17 mouse cellular contexts compared by ENCODE assay signal in genomic region chr12:117450871-117451270, GRCm38 (mm10).
"Had no signal": no experiment of that assay in that cellular context is flagged by ENCODE, and none has a peak within 500 bp of the region (broad histone marks: within the 10 kb centered on the region; RNA-seq: fewer than 3 reads in every experiment).

No protein-coding gene starts in this region.

- H3K4me3 ChIP-seq: kidney, embryonic 15.5 days; limb, embryonic 12.5 days; limb, embryonic 15.5 days; megakaryocyte, embryonic 14.5 days; midbrain, embryonic 12.5 days; midbrain, embryonic 15.5 days; neural tube, embryonic 12.5 days; neural tube, embryonic 15.5 days had no signal

- H3K27me3 ChIP-seq: kidney, embryonic 15.5 days; limb, embryonic 12.5 days; limb, embryonic 15.5 days; megakaryocyte, embryonic 14.5 days; midbrain, embryonic 12.5 days; midbrain, embryonic 15.5 days; neural tube, embryonic 12.5 days; neural tube, embryonic 15.5 days had no signal

- H3K4me2 ChIP-seq: kidney, embryonic 15.5 days; limb, embryonic 12.5 days; limb, embryonic 15.5 days; liver, embryonic 11.5 days; lung, embryonic 14.5 days; midbrain, embryonic 12.5 days; midbrain, embryonic 15.5 days; neural tube, embryonic 12.5 days; neural tube, embryonic 15.5 days had no signal

- H3K27ac ChIP-seq: kidney, embryonic 15.5 days; limb, embryonic 12.5 days; limb, embryonic 15.5 days; liver, embryonic 14.5 days; midbrain, embryonic 12.5 days; midbrain, embryonic 15.5 days; neural tube, embryonic 12.5 days; neural tube, embryonic 15.5 days; stomach, postnatal 0 days had no signal

- H3K36me3 ChIP-seq: kidney, embryonic 15.5 days; limb, embryonic 12.5 days; limb, embryonic 15.5 days; midbrain, embryonic 12.5 days; midbrain, embryonic 15.5 days; neural tube, embryonic 12.5 days; neural tube, embryonic 15.5 days had no signal

- DNase-seq: left cerebral cortex, postnatal 4 days; lung, embryonic 14.5 days; right cerebral cortex, adult 18-20 months; right cerebral cortex, postnatal 14 days; right cerebral cortex, postnatal 4 days had no signal

- H3K9me3 ChIP-seq: kidney, embryonic 15.5 days; limb, embryonic 12.5 days; limb, embryonic 15.5 days; megakaryocyte, embryonic 14.5 days; midbrain, embryonic 12.5 days; midbrain, embryonic 15.5 days; neural tube, embryonic 12.5 days; neural tube, embryonic 15.5 days had no signal

- ATAC-seq: liver, postnatal 0 days; midbrain, embryonic 15.5 days had no signal

- H3K9ac ChIP-seq: kidney, embryonic 15.5 days; limb, embryonic 12.5 days; limb, embryonic 15.5 days; liver, embryonic 14.5 days; liver, postnatal 0 days; lung, embryonic 14.5 days; midbrain, embryonic 12.5 days; midbrain, embryonic 15.5 days; neural tube, embryonic 12.5 days; neural tube, embryonic 15.5 days had no signal

- H3K4me1 ChIP-seq: megakaryocyte, embryonic 14.5 days had no signal
